Mouse (Mus musculus) heart, embryonic 12.5 days (tissue): Measurements from ENCODE around the gene Add3. TPM values are rescaled to one million over a fixed set of nuclear protein-coding genes. Genes with fewer than 3 reads are reported as not detected.

Experiments
- ATAC-seq: fragments of 200-750 bp; cut with Nextera tagmentation; 2 replicates; pipeline ENCODE4 v1.8.0; 2017; ENCODE audit warnings: moderate TSS enrichment, moderate library complexity; ENCODE audit not compliant: insufficient number of reproducible peaks, low FRiP score
- H3K27ac ChIP-seq: fragments of 300-500 bp; sonication (generic); 2 replicates; pipeline ENCODE4 v1.5.1; 2016; ENCODE audit warnings: mild to moderate bottlenecking, moderate library complexity; ENCODE audit not compliant: poor library complexity, severe bottlenecking
- H3K27me3 ChIP-seq: fragments of 300-500 bp; sonication (generic); replicated peaks from 2 replicates; pipeline ENCODE4 v1.6.1; 2016; ENCODE audit warnings: mild to moderate bottlenecking, moderate library complexity
- H3K36me3 ChIP-seq: fragments of 300-500 bp; sonication (generic); 2 replicates; pipeline ENCODE4 v1.6.1; 2016; ENCODE audit warnings: mild to moderate bottlenecking, moderate library complexity
- H3K4me1 ChIP-seq: fragments of 300-500 bp; sonication (generic); replicated peaks from 2 replicates; pipeline ENCODE4 v1.6.1; 2016; ENCODE audit warnings: mild to moderate bottlenecking
- H3K4me2 ChIP-seq: fragments of 300-500 bp; sonication (generic); 2 replicates; pipeline ENCODE4 v1.6.1; 2016; ENCODE audit warnings: mild to moderate bottlenecking, moderate library complexity
- H3K4me3 ChIP-seq: fragments of 300-500 bp; sonication (generic); 2 replicates; pipeline ENCODE4 v1.5.1; 2016; ENCODE audit warnings: mild to moderate bottlenecking
- H3K9ac ChIP-seq: fragments of 300-500 bp; sonication (generic); 2 replicates; pipeline ENCODE4 v1.6.1; 2016; ENCODE audit warnings: mild to moderate bottlenecking, moderate library complexity
- H3K9me3 ChIP-seq: fragments of 300-500 bp; sonication (generic); replicated peaks from 2 replicates; pipeline ENCODE4 v1.6.1; 2016; ENCODE audit warnings: mild to moderate bottlenecking, moderate library complexity
- WGBS: fragments of 180-500 bp; shearing (Covaris S2); methylation state at CpG from one replicate; pipeline ENCODE4 v1.1.7; 2016; 5-methylcytosine and 5-hydroxymethylcytosine counted together
- polyA plus RNA-seq: library from polyadenylated mRNA; unstranded; fragments of >200 nt; fragmentation: Nextera tagmentation; extraction: Ambion mirVana; gene quantifications from 2 replicates; pipeline ENCODE4 v1.2.1, GENCODE M21; 2016

The Add3 gene
- polyA plus RNA-seq, result 154 and 157 TPM in 2 replicates

DNA sequence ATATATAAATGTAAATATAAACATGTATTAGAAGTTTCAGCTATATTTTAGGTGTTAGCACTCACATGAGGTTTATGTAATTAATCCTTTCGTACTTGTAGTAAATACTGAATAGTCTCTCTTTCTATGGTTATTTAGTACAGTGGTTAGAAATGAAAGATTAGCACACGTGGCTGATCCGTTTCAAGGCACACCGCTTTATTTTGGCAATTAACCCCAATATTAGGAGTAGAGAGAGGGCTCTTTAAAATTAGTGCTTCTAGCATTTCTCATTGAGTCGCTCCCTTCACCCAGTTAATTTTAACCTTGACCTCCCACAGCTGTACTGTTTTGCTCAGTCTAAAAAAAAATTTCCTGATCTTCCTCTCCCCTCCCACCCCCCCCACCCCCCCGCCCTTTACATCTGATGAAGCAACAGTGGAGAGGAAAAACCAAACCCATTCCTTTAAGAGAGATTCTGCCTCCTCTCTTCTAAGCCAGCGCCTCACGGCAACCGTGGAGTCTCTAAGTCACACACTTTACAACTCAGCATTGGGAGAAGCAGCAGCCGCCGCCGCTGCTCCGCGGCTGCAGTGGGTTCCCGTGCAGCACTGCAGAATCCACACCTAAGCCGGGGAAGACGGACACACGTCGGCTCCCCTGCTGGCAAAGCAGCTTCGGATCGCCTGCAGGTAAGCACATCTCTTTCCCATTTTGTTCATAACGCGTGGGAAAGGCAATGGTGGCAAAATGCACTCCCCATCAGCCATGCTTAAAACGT lies at the start of gene Add3:
TSS of gene Add3 (plus strand) at position 400 of the 760 bp plus-strand sequence.
- 7% methylated on average over 24 of the region's 24 CpGs for WGBS
- Histone ChIP-seq H3K9me3 (no peaks in the 10 kb centered on the region), H3K9ac (peak within 1 kb of the TSS; percentile 84), H3K27me3 (no peaks in the 10 kb centered on the region), H3K27ac (peak within 1 kb of the TSS; percentile 97), H3K4me1 (peaks cover 8% of the 10 kb centered on the region; the same call in 1 of the 2 replicates), H3K4me2 (peak within 1 kb of the TSS; percentile 82), H3K4me3 (peak within 1 kb of the TSS; percentile 96), H3K36me3 (no peaks in the 10 kb centered on the region)
- no peak for ATAC-seq

DNA sequence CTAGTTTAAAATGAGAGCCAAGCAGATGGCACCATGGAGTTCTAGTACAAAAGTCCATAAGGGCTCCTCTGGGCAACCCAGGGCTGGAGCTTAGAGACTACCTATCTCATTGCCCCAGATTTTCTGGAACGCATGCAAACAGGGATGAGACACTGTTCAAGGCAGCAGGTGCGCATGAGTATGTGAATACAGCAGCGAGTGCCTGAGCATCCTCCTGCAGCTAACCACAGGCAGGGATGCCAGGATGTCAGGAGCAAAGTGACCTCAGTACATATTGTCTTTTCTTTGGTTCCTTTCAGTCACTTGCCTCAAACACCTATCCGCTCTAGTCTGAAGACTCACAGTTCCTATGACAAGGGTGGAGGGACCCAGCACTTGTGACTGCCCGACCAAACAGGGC lies 49.6 kb upstream of the Add3 start:
- Histone ChIP-seq H3K36me3 (no peaks in the 10 kb centered on the region), H3K4me1 (peaks cover 38% of the 10 kb centered on the region), H3K27me3 (no peaks in the 10 kb centered on the region), H3K9me3 (no peaks in the 10 kb centered on the region), H3K9ac (no peak overlapping the region), H3K4me3 (no peak overlapping the region), H3K4me2 (no peak overlapping the region), H3K27ac (no peak overlapping the region)
- WGBS, result 89% methylated on average over 5 of the region's 5 CpGs
- ATAC-seq, result no peak

GRCm38 (mm10) chr19:53092251-53092650 lies 48.0 kb upstream of the Add3 start:
- no peak overlapping the region for H3K4me2 ChIP-seq
- H3K4me3 ChIP-seq, result no peak overlapping the region
- H3K9me3 ChIP-seq, result no peaks in the 10 kb centered on the region
- H3K27me3 ChIP-seq, result no peaks in the 10 kb centered on the region
- no peak overlapping the region for H3K27ac ChIP-seq
- ATAC-seq, result no peak
- peaks cover 27% of the 10 kb centered on the region for H3K4me1 ChIP-seq
- H3K9ac ChIP-seq, result no peak overlapping the region
- no peaks in the 10 kb centered on the region for H3K36me3 ChIP-seq
- WGBS, result 79% methylated on average over 6 of the region's 6 CpGs

GRCm38 (mm10) chr19:53093294-53093693 lies 46.9 kb upstream of the Add3 start:
- H3K4me1 ChIP-seq, result peaks cover 24% of the 10 kb centered on the region
- 18% methylated on average over 3 of the region's 3 CpGs for WGBS

DNA sequence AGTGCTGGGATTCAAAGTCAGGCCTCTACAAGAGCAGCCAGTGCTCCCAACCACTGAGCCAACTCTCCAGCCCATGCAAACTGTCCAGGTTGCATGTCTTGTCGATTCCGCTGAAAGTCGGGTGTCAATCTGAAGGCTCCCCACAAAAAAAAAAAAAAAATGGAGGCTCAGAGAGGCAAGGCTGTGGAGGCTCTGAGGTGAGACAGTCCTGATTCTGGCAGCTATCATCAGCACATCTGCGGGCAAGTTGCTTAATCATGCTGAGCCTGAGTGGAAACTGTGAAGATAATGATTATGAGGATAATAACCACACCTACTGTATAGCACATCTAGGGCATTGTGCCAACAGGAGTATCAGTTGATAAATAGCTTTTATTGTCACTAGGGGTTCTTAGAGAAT lies 45.6 kb upstream of the Add3 start:
- Histone ChIP-seq H3K4me1 (peaks cover 21% of the 10 kb centered on the region), H3K4me2 (no peak overlapping the region), H3K4me3 (no peak overlapping the region), H3K27me3 (no peaks in the 10 kb centered on the region), H3K36me3 (no peaks in the 10 kb centered on the region), H3K27ac (no peak overlapping the region), H3K9ac (no peak overlapping the region), H3K9me3 (no peaks in the 10 kb centered on the region)
- 77% methylated on average over 4 of the region's 4 CpGs for WGBS
- no peak for ATAC-seq

More at GRCm38 (mm10) chr19:53093294-53093693, 46.9 kb upstream of the Add3 start:
- Histone ChIP-seq H3K36me3 (no peaks in the 10 kb centered on the region), H3K27me3 (no peaks in the 10 kb centered on the region), H3K4me3 (no peak overlapping the region), H3K9ac (no peak overlapping the region), H3K9me3 (no peaks in the 10 kb centered on the region), H3K4me2 (no peak overlapping the region), H3K27ac (no peak overlapping the region)
- no peak for ATAC-seq

GRCm38 (mm10) chr19:53101374-53102300 lies 38.6 kb upstream of the Add3 start:
- H3K27ac ChIP-seq, result no peak overlapping the region
- H3K27me3 ChIP-seq, result no peaks in the 10 kb centered on the region
- H3K9ac ChIP-seq, result no peak overlapping the region
- no peaks in the 10 kb centered on the region for H3K36me3 ChIP-seq
- H3K4me1 ChIP-seq, result peaks cover 25% of the 10 kb centered on the region
- no peak overlapping the region for H3K4me2 ChIP-seq
- H3K4me3 ChIP-seq, result no peak overlapping the region
- WGBS, result 71% methylated on average over 12 of the region's 12 CpGs
- no peaks in the 10 kb centered on the region for H3K9me3 ChIP-seq
- no peak for ATAC-seq

GRCm38 (mm10) chr19:53105374-53106090 lies 34.7 kb upstream of the Add3 start:
- no peak overlapping the region for H3K4me3 ChIP-seq
- peaks cover 25% of the 10 kb centered on the region for H3K4me1 ChIP-seq

GRCm38 (mm10) chr19:53106952-53107351 lies 33.3 kb upstream of the Add3 start:
- H3K9ac ChIP-seq, result no peak overlapping the region
- H3K4me3 ChIP-seq, result no peak overlapping the region
- H3K4me2 ChIP-seq, result no peak overlapping the region
- H3K9me3 ChIP-seq, result no peaks in the 10 kb centered on the region
- no peak overlapping the region for H3K27ac ChIP-seq
- no peak for ATAC-seq
- H3K36me3 ChIP-seq, result no peaks in the 10 kb centered on the region
- H3K4me1 ChIP-seq, result peaks cover 22% of the 10 kb centered on the region
- no peaks in the 10 kb centered on the region for H3K27me3 ChIP-seq
- 82% methylated on average over 7 of the region's 7 CpGs for WGBS

More at GRCm38 (mm10) chr19:53105374-53106090, 34.7 kb upstream of the Add3 start:
- H3K9me3 ChIP-seq, result no peaks in the 10 kb centered on the region
- 45% methylated on average over 26 of the region's 26 CpGs for WGBS
- no peaks in the 10 kb centered on the region for H3K27me3 ChIP-seq
- H3K4me2 ChIP-seq, result peak overlapping the region; percentile 42
- no peaks in the 10 kb centered on the region for H3K36me3 ChIP-seq
- peak; percentile 59; the same call in 1 of the 2 replicates for ATAC-seq
- H3K9ac ChIP-seq, result no peak overlapping the region
- H3K27ac ChIP-seq, result peak overlapping the region; percentile 2; the same call in 1 of the 2 replicates

DNA sequence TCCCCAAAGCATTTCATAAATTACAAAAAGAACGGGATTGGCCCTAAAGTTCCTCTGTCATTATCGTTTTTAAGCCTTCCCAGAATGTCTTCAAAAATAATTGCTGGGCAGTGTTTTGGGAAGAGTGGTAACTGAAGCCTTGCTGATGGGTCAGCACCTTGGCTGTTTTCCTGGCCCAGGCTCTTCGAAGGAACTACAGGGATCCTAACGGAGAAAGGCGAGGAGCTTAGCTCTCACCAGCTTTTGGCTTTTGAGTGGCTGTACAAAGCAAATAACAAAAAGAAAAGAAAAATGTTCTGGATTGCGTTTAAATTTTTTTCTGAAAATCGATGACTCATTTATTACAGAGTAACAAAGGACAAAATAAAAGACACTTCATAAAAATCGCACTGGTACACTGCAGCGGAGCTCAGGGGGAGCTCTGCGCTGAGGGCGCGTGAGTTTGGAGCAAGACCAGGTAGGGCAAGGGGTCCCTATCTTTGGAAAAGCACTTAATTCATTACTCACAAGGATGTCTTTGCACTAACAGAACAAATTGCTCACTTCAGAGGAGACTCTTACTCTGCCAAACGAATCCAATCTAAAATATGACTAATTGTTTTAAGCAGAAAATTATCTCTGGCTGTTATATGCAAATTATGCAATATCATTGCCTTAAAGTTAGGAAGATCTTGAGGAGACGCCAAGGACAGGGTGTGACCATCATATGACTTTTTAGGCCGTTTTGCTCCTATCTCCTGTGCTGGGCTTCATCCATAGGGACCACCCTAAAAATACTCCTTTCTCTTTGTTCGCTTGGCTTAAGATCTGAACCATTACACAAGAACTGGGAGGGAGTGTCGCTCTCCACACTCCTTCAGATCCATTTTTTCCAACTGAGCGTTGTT lies 32.6 kb upstream of the Add3 start:
- H3K4me3 ChIP-seq, result no peak overlapping the region
- no peaks in the 10 kb centered on the region for H3K27me3 ChIP-seq
- WGBS, result 81% methylated on average over 18 of the region's 18 CpGs
- no peak overlapping the region for H3K9ac ChIP-seq
- H3K9me3 ChIP-seq, result no peaks in the 10 kb centered on the region
- H3K27ac ChIP-seq, result no peak overlapping the region
- H3K36me3 ChIP-seq, result no peaks in the 10 kb centered on the region
- peaks cover 20% of the 10 kb centered on the region for H3K4me1 ChIP-seq
- H3K4me2 ChIP-seq, result no peak overlapping the region
- no peak for ATAC-seq

DNA sequence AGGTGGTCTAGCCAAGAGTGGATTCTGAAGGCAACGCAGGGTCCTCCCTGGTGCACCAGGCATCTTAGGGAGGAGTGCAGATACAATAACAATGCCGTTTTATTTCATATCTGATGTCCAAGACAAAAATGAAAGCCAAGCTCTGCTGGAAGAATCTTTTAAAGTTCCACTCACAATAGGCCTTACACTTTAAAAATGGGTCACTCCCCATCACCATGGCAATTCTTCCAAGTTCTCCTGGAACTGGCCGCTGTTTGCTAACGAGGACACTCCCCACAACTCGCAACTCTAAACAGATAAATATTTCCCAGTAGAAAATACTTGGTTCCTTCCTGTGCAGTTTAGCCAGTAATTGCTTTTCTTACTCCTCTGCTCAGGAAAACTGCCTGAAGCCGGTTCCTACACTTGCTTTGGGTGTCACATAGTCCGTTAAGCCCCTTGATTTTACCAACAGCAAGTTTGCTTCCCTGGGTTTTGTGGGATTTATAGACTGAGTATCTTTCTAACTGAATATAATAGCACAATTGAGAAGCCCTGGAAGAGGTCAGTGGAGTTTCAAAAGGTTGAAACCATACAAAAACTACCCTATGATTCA lies 28.1 kb upstream of the Add3 start:
- Histone ChIP-seq H3K27me3 (no peaks in the 10 kb centered on the region), H3K9me3 (no peaks in the 10 kb centered on the region), H3K9ac (no peak overlapping the region), H3K4me3 (no peak overlapping the region), H3K27ac (no peak overlapping the region), H3K36me3 (no peaks in the 10 kb centered on the region), H3K4me2 (no peak overlapping the region), H3K4me1 (peaks cover 3% of the 10 kb centered on the region; the same call in 1 of the 2 replicates)
- no peak for ATAC-seq
- 60% methylated on average over 7 of the region's 7 CpGs for WGBS
